Mouse (Mus musculus) T-helper 17 cell (primary cell): ENCODE results near the gene Rgs16.

ENCODE experiments used
- in situ Hi-C, 2 experiments: fragments of 300-600 bp; cut with MboI, MseI; formaldehyde crosslinking; loops; 1 replicate in 1 of 2; 2 replicates in 1 of 2; pipeline ENCODE4 v1.15.1; 2025; ENCODE audit warnings: high pct_unique_total_duplicates in 2 of 2

Gene Rgs16

DNA sequence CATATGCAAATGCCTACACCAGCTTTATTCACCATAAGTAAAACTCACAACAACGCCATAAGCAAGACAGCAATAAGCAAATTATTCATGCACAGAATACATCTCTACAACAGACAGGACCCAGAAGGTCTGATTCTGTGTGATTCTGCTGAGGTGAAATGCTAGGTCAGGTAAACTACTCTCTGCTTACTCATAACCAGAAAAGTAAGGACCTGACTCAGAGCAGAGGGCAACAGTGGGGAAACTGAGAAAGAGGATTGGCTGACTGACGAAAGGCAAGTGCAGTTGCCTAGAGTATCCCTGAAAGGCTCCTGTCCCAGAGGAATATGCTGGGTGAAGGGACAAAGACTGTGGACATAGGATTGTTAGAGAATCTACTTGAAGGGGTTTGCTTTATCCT, 27.5 kb upstream of the Rgs16 start:
- in situ Hi-C loops, result no loop called here

GRCm38 (mm10) chr1:153717990-153718389, 22.2 kb upstream of the Rgs16 start:
- in situ Hi-C loops, result no loop called here

DNA sequence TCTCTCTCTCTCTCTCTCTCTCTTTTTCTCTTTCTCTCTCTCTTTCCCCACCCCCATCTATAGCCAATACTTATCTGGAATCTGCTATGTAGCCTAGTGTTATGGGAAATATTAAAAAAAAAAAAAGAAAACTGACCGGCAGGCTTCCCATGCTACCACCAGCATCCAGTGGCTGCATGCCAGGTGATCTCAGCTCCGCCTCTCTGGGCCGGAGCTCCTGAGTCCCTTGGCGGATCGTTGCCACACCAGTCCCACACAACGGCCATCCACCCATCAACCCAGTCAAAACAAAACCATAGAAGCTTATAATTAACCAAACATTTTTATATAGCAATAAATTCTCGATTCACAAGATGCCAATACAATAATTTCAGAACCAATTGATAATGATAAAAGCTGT, 19.2 kb upstream of the Rgs16 start:
- in situ Hi-C loops, result no loop called here

- in situ Hi-C loops, result no loop called here
Measured at GRCm38 (mm10) chr1:153721565-153722310, 18.4 kb upstream of the Rgs16 start.

DNA sequence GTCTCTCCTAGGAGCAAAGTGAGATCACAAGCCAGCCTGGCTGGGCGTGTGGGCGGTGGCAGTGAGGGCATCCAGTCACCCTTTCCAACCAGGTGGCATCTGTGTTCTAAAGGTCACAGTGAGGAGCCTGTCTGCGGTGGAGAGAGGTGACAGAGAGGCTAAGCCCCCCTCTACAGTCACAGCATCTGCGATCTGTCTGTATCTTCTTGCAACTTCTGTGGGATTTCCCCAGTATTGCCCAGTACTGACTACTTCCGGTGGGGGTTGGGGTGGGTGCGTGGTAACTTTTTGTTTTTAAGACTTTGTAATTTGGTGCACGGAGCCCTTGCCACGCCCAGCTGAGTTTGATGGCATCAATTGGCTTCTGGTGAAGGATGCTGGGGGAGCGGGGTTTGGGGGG, 16.7 kb upstream of the Rgs16 start:
- in situ Hi-C loops, result no loop called here

DNA sequence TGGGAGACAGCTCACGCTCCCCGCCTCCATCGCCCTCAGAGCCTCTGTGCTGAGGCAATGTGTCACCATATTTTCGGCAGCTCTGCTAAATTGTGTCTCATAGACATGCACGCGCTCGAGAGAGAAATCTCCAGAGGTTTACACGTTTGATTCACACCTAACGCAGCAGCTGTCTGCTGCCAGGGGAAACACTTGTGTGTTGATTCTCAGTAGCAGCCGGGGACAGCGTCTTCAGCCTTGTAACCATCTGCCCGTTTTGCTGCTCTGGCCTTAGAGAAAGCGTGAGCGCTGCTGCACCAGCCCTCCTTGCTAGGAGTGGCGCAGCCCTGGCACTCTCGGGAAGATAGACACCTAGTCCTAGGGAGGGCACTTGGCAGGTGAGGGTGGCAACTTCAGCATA, 13.5 kb upstream of the Rgs16 start:
- in situ Hi-C loops, result no loop called here

- in situ Hi-C loops, result no loop called here
Measured at GRCm38 (mm10) chr1:153729806-153730205, 10.3 kb upstream of the Rgs16 start.

DNA sequence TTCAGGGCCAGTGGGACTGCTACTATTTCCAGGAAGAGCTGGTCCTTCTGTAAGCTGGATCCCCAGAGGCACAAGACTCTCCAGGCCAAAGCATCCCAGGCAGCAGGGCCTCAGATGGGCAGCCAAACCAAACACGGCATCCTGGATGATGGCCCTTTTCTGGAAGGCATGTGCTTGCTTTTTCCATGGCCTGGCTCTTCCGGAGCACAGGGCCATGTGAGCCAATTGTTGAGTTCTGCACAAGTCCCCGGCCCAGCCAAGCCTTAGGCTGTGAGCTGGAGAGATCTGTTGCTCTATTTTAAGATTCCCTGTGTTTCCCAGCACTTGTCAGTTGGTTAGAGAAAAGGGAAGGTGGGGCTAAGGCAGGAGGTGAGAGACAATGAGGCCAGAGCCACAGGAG, 9.5 kb upstream of the Rgs16 start:
- in situ Hi-C loops, result no loop called here

- in situ Hi-C loops, result no loop called here
Measured at GRCm38 (mm10) chr1:153733181-153733580, 7.0 kb upstream of the Rgs16 start.

DNA sequence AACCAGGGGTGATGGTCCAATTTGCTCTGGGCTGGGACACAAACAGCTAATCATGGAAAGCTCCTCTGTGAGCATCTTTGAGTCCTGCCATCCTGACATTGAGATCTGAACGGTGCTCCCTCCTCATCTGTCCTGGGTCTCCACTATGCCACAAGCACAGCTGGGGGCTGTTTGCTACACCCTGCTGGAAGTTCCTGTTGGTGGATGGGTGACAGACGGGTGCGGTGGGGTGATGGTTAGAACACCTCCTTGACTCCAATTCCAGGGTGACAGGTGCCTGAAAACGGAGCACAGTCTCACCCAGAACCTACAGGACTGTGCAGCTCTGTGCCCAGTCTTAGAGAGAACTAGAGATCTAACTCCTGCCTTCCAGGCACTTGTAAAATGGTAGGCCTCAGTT, 5.3 kb upstream of the Rgs16 start:
- in situ Hi-C loops, result loop anchor here (5.0 kb wide), 2 partner anchors 33 to 38 kb away; no protein-coding TSS in a partner anchor

- in situ Hi-C loops, result loop anchor here (5.0 kb wide), 2 partner anchors 34 to 39 kb away; no protein-coding TSS in a partner anchor
Measured at GRCm38 (mm10) chr1:153736096-153736495, 4.1 kb upstream of the Rgs16 start.

DNA sequence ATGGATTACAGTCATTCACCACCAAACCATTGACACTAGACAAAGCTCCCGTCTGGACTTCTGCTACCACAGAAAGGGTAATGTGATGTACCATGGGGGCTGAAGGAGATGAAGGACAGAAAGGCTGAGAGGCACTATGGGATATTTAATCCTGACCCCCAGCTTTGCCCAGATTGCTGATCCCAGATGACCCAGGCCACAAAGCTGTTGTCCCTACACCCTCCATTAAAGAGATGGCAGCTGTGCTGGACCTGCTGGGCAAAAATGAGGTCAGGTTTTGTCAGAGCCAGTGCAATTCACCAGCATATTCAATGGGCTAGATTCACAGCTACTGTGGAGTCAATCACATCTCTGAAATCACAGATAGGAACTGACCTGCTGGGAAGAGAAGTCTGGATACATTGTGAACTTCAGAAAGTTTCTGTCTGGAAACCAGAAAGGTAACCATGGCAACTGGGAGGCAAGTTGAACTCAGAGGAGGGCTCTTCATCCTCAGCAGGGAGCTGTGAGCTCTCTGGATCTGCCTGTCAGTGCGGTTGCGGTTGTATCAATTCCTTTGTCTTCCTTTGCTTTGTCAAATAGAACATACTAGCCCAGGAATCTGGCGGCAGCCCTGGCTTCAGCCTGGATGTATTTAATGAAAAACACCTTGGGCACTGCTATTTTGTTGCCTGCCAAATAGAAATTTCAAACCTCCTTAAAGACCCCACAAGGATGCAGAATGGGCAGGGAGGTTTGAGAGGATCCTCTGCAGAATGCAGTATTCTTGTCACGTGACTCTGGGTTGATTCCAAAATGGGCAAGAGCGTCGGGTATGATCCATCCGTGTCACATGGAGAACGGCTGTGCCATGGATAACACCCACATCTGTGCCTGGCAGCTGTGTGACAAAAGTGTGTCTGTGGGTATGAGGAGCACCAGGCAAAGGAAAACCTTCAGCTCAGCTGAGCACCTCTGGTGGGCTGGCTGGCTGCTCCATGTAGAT, 2.8 kb upstream of the Rgs16 start:
- in situ Hi-C loops, result loop anchor here (5.0 kb wide), 2 partner anchors 35 to 40 kb away; no protein-coding TSS in a partner anchor

DNA sequence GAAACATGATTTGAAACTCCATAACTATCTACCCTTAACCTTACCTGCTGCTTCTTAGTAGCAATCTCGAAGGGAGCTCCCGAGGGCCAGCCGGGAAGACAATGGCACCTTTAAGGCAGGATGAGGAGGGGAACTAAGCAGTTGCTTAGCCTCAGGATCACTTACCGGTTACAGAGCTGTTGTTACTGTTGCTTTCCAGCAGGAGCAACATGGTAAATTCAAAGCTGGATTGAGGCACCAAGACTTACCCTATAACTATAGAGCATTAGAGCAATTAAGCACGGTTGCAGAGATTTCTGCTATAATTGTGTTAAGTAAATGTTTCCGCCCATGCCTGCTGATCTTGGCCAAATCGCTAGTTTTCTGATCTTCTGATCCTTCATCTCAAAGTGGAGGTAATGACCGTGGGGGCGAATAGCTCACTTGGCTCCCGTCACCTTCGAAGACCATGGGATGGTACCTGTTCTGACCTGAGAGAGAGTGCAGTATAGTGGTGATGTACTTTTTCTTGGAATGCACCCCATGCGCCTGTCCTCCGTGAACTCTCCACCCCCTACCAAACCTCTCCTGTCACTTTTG, 623 bp upstream of the Rgs16 start:
- in situ Hi-C loops, result loop anchor here (5.0 kb wide), 2 partner anchors 37 to 42 kb away; no protein-coding TSS in a partner anchor

- in situ Hi-C loops, result no loop called here
Measured at GRCm38 (mm10) chr1:153740775-153741400, 739 bp downstream of the Rgs16 start.

DNA sequence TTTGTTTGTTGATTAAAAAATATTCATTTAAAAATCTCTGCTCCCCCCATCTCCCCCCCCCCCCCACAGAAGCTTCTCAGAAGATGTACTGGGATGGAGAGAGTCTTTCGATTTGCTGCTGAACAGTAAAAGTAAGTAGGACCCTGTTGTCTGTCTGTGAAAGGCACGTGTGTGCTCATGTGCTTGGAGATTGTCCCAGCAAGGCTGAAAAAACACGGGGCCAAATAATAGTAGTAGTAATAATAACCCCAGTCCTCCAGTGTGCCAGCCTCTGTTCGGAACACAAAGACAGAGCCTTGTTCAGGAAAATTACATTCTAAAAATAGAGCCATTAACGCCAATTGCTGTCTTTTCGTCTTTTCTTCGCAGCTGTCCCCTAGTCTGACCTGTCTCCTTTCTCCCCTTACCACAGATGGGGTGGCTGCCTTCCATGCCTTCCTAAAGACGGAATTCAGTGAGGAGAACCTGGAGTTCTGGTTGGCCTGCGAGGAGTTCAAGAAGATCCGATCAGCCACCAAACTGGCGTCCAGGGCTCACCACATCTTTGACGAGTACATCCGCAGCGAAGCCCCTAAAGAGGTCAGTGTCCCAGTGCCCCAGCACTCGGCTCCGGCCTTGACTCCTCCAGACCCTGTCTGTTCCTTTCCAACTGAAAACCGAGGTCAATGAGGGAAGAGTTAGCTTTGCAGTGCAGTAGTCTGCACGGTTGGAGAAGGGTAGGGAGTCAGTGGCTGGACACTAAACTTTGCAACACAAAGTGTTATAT, 1.6 kb downstream of the Rgs16 start:
- in situ Hi-C loops, result no loop called here

DNA sequence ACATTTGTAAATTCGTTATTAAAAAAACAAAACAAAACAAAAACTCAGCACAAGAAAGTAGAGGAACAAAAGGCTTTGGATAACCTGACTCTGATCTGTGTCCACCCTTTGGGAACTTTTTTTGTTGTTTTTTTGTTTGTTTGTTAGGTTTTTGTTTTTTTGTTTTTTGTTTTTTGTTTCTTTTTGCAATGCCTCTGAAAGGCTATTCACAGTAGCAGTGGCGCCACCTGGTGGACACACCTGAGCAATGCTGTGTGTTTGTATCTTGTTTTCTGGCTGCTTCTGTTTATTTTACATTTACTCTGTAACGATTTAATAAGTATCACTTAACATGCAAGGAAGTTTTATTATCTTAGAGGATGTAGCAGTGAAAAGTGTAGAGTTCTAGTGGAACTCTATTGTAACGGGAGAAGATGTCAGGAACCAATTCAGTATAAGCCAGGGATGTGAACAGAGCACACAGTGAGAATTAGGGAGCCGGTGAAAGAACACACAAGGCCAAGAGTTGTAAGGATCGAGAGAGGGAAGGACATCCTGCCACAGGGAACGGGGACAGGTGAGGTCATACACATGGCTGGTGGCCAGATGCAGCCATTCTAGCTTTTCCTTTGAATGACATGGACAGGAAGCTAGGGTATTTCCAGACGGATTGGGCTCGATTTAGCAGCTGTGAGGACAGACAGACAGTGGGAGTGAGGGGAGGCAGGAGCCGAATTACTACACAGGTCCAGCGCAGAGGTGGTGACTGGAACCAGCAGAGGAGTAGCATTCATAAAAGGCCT, 2.4 kb downstream of the Rgs16 start:
- in situ Hi-C loops, result no loop called here

DNA sequence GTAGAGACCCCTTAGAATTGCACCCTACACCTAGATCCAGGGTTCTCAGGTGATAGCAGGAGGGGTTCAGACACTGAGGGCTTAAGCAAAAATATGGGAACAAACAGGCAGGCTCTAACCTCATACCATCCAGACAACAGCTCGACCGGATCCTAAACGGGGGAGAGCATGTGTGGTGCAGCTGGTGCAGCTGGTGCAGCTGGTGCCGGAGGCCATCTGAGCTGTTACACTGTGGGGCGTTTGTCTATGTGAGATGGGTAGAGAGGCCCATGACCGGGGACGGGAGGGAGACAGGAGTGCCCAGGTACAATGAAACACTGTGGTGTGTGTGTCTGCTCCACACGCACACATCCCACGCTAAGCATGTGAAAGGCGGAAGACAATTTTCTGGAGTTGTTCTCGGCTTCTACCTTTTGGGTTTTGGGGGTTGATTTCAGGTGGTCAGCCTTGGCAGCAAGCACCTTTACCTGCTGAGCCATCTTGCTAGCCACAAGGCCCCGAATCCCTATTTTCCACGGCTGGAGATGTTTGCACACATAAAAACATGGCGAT, 6.0 kb downstream of the Rgs16 start:
- in situ Hi-C loops, result loop anchor here (5.0 kb wide), 1 partner anchor 189 kb away; no protein-coding TSS in a partner anchor

DNA sequence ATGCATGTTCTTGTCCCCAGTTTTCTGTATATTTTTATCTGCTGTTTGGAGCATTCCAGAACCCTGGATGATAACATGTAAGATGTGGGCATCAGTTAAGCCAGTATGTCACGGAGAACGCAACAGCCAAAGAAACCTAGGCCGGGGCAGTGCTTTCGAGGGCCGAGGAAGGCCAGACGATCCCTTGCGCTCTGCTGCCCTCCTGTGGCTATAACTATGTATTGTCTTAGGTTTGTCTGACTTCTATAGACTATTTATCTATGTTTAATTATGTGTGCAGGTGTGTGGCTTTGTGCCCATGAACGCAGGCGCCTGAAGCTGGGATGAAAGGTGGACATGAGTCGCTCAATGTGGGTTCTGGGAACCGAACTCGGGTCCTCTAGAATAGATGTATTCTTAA, 6.6 kb downstream of the Rgs16 start:
- in situ Hi-C loops, result loop anchor here (5.0 kb wide), 1 partner anchor 189 kb away; no protein-coding TSS in a partner anchor

DNA sequence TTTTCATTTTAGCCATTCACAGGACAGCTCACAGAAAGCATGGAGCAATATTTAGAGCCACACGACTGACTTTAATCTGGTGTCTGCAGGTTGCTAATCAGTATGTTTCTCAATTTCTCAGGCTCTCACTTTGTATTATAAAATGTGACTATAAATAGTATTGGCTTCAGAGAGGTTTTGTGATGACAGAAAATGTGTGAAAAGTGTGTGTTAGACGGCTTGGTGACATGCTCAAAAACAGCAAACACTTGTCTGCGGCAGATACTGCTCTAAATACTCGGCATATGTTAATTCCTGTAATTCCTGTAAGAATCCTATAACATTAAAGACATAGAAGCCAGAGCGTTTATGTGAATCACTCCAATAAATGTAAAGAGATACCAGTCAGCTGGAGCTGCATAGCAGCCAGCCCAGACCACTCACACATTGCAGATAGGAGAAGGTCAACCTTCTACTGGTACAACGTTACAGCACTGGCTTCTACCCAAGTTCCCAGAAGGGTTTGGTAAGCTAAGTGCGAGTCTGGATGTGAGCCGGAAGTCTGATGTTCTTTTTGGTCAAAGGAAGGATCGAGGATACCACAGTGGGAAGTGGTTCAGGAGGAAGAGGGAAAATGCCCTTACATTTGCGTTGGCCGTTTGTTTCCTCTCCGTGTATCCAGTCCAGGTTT, 7.8 kb downstream of the Rgs16 start:
- in situ Hi-C loops, result loop anchor here (5.0 kb wide), 1 partner anchor 191 kb away; no protein-coding TSS in a partner anchor
